Mouse (Mus musculus) embryo, embryonic 10 days (tissue): ENCODE data around the gene Megf11.

Experiments used
- DNase-seq: peaks from one replicate; pipeline ENCODE4 v3.0.0-alpha.2; 2015; ENCODE audit warnings: low spot score

Megf11 gene

GRCm38 (mm10) chr9:64520747-64521283 is 135.4 kb downstream of the Megf11 start:
- no peak for DNase-seq

DNA sequence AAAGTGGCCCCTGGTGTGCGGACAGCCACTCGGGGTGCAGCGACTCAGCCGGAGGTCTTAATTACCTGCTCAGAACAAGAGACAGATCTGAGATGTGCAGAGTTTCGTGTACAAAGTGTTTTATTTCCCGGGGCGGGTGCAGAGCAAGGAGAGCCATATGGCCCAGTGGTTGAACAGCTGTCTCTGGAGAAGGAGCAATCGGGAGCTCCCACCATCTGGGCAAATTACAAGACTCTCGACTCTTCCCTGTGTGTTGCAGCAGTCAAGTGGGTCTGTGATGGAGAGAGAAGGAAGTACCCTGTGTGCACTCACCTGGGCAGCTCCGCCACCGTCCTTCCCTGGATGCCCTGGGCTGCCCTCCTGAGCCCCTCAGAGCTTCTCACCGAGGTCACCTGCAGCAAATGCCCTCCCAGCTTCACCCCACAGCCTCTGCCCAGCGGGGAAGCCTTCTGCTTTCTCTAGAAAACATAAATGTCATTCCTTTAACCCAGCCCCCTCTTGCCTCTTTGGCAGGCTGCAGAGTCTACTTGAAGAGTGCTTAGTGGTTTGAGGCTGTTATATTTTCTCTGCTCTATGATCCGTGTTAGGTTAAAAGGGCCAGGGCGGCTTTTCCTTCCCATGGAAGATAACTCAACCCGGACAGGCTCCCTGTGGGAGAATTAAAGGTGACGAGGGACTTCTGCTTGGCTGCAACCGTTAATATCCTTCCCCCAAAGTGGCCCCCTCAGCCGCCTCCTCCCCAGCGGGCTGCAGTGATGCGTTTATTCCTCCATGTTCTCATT is 138.0 kb downstream of the Megf11 start:
- DNase-seq, result no peak

GRCm38 (mm10) chr9:64528061-64528460 is 142.6 kb downstream of the Megf11 start:
- no peak for DNase-seq

DNA sequence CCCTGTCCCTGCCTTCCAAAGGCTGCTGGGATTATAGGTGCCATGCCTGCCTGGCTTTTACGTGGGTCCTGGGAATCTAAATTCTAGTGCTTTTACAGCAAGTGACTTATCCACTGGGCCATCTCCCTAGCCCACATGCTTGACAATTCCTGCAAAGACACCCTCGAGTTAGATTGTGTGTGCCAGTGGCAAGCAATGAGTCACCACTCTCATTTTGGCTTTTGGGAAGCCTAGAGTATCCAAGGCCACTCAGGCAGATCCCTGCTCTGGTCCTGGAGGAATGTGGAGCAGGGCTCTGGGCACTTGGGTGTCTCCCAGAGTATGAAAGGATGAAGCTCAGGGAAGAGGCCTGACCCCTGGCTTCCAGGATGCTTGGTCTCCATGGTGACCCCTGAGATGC is 143.2 kb downstream of the Megf11 start:
- peak; percentile 32 for DNase-seq

- no peak for DNase-seq
These were observed 146.5 kb downstream of the Megf11 start for GRCm38 (mm10) chr9:64531935-64532334.

- DNase-seq, result no peak
These were observed 147.4 kb downstream of the Megf11 start for GRCm38 (mm10) chr9:64532711-64533242.

GRCm38 (mm10) chr9:64533488-64534119 is 148.2 kb downstream of the Megf11 start:
- no peak for DNase-seq

DNA sequence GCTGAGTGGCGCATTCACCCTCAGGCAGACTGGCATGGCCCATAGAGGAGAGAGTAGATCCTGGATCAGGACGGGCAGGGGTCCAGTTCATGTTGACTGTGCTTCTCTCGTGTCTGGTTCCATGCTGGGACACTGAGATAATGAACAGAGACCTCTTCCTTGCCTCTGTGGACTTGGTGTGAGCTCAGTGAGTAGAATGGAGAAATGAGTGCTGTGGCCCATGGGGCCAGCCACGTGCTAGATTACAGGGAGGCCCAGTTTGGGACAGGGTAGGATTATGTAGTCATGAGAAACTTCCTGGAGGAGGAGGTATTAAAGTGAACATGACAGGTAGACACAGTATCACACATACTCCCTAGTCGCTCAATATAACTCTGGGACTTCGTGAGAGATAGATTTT is 148.9 kb downstream of the Megf11 start:
- DNase-seq, result no peak

DNA sequence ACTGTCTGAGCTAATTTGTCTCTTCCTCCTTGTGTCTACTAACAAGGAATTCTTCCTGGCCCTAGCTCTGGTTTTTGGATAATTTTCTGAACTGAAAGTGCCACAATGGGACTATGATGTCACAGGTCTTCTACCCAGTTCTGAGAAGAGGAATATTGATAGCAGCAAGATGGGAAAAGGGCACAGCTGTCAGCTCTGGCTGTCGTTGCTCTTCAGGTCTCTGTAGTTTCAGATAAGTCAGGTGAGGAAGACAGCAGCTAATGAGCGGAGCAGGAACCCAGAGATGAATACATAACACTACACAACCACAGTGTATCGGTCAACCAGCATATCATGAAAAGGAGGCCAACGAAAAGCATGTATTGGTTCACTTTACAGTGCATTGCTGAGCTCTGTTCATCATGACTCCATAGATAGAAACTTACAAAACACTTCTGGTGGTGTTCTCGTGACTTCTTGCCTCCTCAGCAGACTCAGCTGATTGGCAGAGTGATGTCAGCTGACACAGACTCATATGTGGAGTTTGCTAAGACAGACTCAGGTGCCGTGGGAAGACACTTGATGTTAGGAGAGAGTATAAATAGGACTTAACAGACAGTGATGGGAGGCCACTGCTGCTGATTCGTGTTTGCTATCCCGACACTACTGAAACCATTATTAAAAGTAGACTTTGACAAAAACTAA is 149.6 kb downstream of the Megf11 start:
- no peak for DNase-seq

GRCm38 (mm10) chr9:64537821-64538220 is 152.4 kb downstream of the Megf11 start:
- no peak for DNase-seq

GRCm38 (mm10) chr9:64542246-64542645 is 156.8 kb downstream of the Megf11 start:
- DNase-seq, result no peak

DNA sequence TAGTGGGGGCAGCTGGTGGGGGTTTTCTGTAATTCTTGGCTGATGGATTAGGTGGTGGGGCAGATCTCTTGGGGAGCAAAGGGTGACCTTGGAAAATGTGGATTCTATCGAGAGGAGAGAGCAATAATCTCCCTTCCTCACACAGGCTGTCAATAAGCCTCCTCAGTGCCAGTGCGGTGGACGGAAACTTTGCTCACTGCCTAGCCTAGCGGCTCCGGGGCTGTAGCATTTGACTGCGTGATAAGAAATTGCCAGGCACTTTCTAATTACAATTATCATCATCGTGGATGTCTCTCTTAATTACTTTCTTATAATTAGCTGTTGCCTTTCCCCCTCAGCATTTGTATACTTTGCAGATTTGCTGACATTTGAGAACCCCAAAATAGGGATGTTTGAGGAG is 157.7 kb downstream of the Megf11 start:
- DNase-seq, result no peak

DNA sequence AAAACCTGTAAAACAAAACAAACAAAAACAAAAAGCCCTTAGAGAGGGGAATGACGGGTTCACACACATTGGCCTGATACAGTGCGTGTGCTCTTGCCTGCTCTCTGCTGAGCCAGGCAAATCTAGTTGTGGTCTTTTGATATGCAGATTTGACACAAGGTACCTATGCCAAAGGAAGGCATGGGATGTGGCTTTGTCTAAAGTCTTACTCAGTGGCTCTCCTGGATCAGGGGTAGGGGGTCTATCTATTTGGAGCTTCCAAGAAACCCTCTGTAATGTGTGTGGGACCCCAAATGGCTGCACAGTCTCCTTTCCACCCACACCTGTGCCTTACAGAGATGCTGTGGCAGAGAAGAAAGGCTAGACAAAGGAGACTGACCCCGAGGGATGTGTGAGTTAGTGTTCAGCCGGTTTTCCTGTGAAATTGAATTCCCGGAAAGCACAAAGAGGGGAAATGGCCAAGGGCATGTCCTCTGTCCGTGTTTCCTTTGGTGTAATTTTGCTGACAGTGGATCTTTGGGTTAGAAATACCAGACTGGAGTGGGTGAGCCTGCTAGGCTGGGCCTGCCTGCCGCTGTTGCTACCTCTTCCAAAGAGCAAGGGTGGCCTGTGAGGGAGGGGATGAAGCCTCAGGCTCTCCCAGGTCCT is 161.0 kb downstream of the Megf11 start:
- no peak for DNase-seq

DNA sequence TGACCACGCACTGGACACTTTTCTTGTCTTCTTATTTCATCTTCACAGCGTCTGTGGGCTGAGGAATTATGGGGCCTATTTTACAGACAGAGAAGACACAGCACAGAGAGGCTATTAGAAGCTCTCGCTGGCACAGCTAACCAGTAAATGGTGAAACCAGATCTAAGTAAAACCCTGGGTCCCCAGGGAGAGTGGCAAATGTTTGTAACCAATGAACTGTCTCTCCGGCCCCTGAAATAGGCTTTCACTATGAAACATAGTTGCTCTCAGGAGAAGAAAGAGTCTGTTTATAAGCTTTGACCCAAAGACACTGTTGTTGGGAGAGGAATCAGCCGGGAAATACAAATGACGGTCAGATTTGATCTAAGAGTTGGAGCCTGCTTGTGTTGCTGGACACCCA is 162.9 kb downstream of the Megf11 start:
- no peak for DNase-seq

- no peak for DNase-seq
These were observed 165.9 kb downstream of the Megf11 start for GRCm38 (mm10) chr9:64551307-64551706.

DNA sequence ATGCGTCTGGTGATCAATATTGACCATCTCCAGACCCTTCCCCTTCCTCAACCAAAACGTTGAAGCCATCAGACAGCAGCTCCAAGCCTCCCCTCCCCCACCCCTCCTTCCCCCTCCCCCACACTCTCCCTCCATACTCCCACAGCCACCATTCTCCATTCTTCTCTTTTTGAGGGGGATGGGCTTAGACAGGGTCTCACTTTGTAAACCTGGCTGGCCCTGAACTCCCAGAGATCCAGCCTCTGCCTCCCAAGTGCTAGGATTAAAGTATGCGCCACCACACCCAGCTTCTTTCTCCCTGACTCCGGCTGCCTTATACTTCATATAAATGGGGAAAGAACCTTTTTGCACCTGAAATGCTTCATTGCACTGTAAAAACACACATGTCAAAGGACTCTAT is 166.6 kb downstream of the Megf11 start:
- no peak for DNase-seq

- no peak for DNase-seq
These were observed 168.0 kb downstream of the Megf11 start for GRCm38 (mm10) chr9:64553441-64553840.

GRCm38 (mm10) chr9:64555620-64556019 is 170.2 kb downstream of the Megf11 start:
- DNase-seq, result no peak

GRCm38 (mm10) chr9:64557110-64557745 is 171.8 kb downstream of the Megf11 start:
- no peak for DNase-seq

GRCm38 (mm10) chr9:64557846-64558530 is 172.6 kb downstream of the Megf11 start:
- DNase-seq, result no peak

GRCm38 (mm10) chr9:64564315-64564767 is 178.9 kb downstream of the Megf11 start:
- DNase-seq, result no peak
